Comparison of ENCODE assay signal across 14 mouse cellular contexts in the genomic region with DNA sequence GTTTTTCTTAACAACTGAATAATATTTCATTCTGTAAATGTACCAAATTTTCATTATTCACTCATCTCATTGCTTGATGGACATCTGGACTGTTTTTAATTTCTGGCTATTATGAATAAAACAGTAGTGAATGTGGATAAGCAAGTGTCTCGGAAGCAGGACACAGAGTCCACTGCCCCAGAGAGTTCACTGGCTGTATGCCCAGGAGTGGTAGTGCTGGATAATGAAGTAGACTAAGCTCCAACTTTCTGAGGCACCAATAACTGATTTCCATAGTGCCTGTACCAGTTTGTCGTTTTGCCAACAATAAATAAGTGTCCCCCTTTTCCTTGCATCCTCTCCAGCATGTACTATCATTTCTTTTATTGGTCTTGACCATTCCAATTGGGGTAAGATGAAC.
DNase-seq lines count a peak whose midpoint lies in the region; ATAC-seq and TF ChIP-seq lines count a peak whose summit lies in the region.
"Had no signal": no experiment of that assay in that cellular context is flagged by ENCODE, and none has a peak within 500 bp of the region (broad histone marks: within the 10 kb centered on the region; RNA-seq: fewer than 3 reads in every experiment).

No protein-coding gene starts in this region.

- H3K4me2 ChIP-seq in heart, postnatal 0 days (ENCODE audit: low read depth, low read length), result no peak overlapping the region
- no peak overlapping the region for H3K4me2 ChIP-seq in heart, embryonic 12.5 days
- no peak overlapping the region for H3K4me2 ChIP-seq in liver, embryonic 12.5 days
- H3K4me2 ChIP-seq: liver, embryonic 13.5 days; neural tube, embryonic 15.5 days had no signal

- no peak for TF ChIP-seq EP300 in heart, postnatal 0 days (IDR thresholded peaks at IDR 0.05; ENCODE audit: low read depth)

- H3K9me3 ChIP-seq in heart, postnatal 0 days (replicated peaks; ENCODE audit: control insufficient read depth, low read length), result 0 out of 2 replicates have a peak, but pooled peaks cover 14% of the 10 kb centered on the region
- peaks cover 6% of the 10 kb centered on the region; the same call in 1 of the 2 replicates for H3K9me3 ChIP-seq in heart, embryonic 12.5 days (replicated peaks)
- H3K9me3 ChIP-seq in liver, embryonic 12.5 days (replicated peaks), result no peaks in the 10 kb centered on the region
- H3K9me3 ChIP-seq: liver, embryonic 13.5 days; neural tube, embryonic 15.5 days had no signal

- WGBS in heart, postnatal 0 days, result 25% methylated on average over 2 of the region's 2 CpGs
- WGBS in heart, embryonic 12.5 days, result 56% methylated on average over 2 of the region's 2 CpGs
- WGBS in liver, adult 2 months, result 25% methylated on average over 2 of the region's 2 CpGs
- 76% methylated on average over 2 of the region's 2 CpGs for WGBS in liver, embryonic 12.5 days (ENCODE audit: insufficient replicate concordance)

- H3K36me3 ChIP-seq in heart, postnatal 0 days (replicated peaks; ENCODE audit: control insufficient read depth, insufficient read depth, low read length), result no peaks in the 10 kb centered on the region
- peaks cover 3% of the 10 kb centered on the region; the same call in 1 of the 2 replicates for H3K36me3 ChIP-seq in heart, embryonic 12.5 days
- no peaks in the 10 kb centered on the region for H3K36me3 ChIP-seq in liver, adult 2 months (ENCODE audit: control insufficient read depth, insufficient read depth, low read length)
- no peaks in the 10 kb centered on the region for H3K36me3 ChIP-seq in liver, embryonic 12.5 days
- H3K36me3 ChIP-seq: embryonic facial prominence, embryonic 10.5 days; liver, embryonic 13.5 days; neural tube, embryonic 15.5 days had no signal

- H3K4me3 ChIP-seq in heart, postnatal 0 days (ENCODE audit: low read depth, low read length), result no peak overlapping the region
- no peak overlapping the region for H3K4me3 ChIP-seq in heart, embryonic 12.5 days
- H3K4me3 ChIP-seq in liver, adult 2 months (ENCODE audit: insufficient read depth, low read depth, low read length), result no peak overlapping the region
- no peak overlapping the region for H3K4me3 ChIP-seq in liver, embryonic 12.5 days
- H3K4me3 ChIP-seq: embryonic facial prominence, embryonic 10.5 days; liver, embryonic 13.5 days; neural tube, embryonic 15.5 days had no signal

- no peak for TF ChIP-seq POLR2A in liver, adult 2 months (IDR thresholded peaks at IDR 0.05; ENCODE audit: extremely low read depth, insufficient read depth, low read length)

- no peaks in the 10 kb centered on the region for H3K27me3 ChIP-seq in heart, postnatal 0 days (ENCODE audit: control insufficient read depth, insufficient read depth, low read length)
- H3K27me3 ChIP-seq in heart, embryonic 12.5 days (replicated peaks), result no peaks in the 10 kb centered on the region
- no peaks in the 10 kb centered on the region for H3K27me3 ChIP-seq in liver, adult 2 months (ENCODE audit: control insufficient read depth, insufficient read depth, low read length)
- H3K27me3 ChIP-seq in liver, embryonic 12.5 days (replicated peaks), result no peaks in the 10 kb centered on the region
- H3K27me3 ChIP-seq: liver, embryonic 13.5 days; neural tube, embryonic 15.5 days had no signal

- H3K4me1 ChIP-seq in heart, postnatal 0 days (ENCODE audit: control insufficient read depth, insufficient read depth), result peaks cover 5% of the 10 kb centered on the region
- H3K4me1 ChIP-seq in heart, embryonic 12.5 days (replicated peaks), result peaks cover 4% of the 10 kb centered on the region
- peaks cover 2% of the 10 kb centered on the region for H3K4me1 ChIP-seq in liver, adult 2 months (ENCODE audit: control insufficient read depth, insufficient read depth, low read length)
- H3K4me1 ChIP-seq in liver, embryonic 12.5 days, result no peaks in the 10 kb centered on the region
- H3K4me1 ChIP-seq: embryonic facial prominence, embryonic 10.5 days; liver, embryonic 13.5 days; neural tube, embryonic 15.5 days had no signal

- no peak overlapping the region for H3K9ac ChIP-seq in heart, postnatal 0 days (replicated peaks; ENCODE audit: low read depth, low read length)
- no peak overlapping the region for H3K9ac ChIP-seq in heart, embryonic 12.5 days
- H3K9ac ChIP-seq in liver, adult 2 months (ENCODE audit: low read depth, low read length), result no peak overlapping the region
- H3K9ac ChIP-seq in liver, embryonic 12.5 days, result no peak overlapping the region
- H3K9ac ChIP-seq: liver, embryonic 13.5 days; neural tube, embryonic 15.5 days had no signal

- no peak for TF ChIP-seq CTCF in heart, postnatal 0 days (IDR thresholded peaks at IDR 0.05; ENCODE audit: low read depth)
- no peak for TF ChIP-seq CTCF in liver, adult 2 months (IDR thresholded peaks at IDR 0.05; ENCODE audit: low read depth, low read length)

- H3K27ac ChIP-seq in heart, postnatal 0 days (ENCODE audit: low read depth), result peak overlapping the region; percentile 34; the same call in 1 of the 2 replicates
- H3K27ac ChIP-seq in heart, embryonic 12.5 days (ENCODE audit: poor library complexity, severe bottlenecking), result no peak overlapping the region
- no peak overlapping the region for H3K27ac ChIP-seq in liver, adult 2 months (replicated peaks; ENCODE audit: insufficient read depth, low read depth, low read length)
- H3K27ac ChIP-seq in liver, embryonic 12.5 days, result no peak overlapping the region
- H3K27ac ChIP-seq: embryonic facial prominence, embryonic 10.5 days; liver, embryonic 13.5 days; neural tube, embryonic 15.5 days had no signal

- no peak for ATAC-seq in heart, postnatal 0 days (ENCODE audit: insufficient read depth, low read depth)
- ATAC-seq in heart, embryonic 12.5 days (ENCODE audit: insufficient number of reproducible peaks, low FRiP score), result no peak
- no peak for ATAC-seq in liver, embryonic 12.5 days

- peak; percentile 35 for DNase-seq in adrenal gland, postnatal 14 days
- no peak for DNase-seq in adrenal gland, adult 8-10 months
- peak; percentile 64 for DNase-seq in heart, postnatal 0 days (ENCODE audit: low spot score)
- DNase-seq in liver, adult 2 months (ENCODE audit: extremely low read depth, low read depth, low spot score), result peak; percentile 64
- peak; percentile 35 for DNase-seq in kidney, postnatal 10 days
- DNase-seq in ovary, postnatal 10 days (ENCODE audit: low spot score), result no peak
- DNase-seq: liver, embryonic 13.5 days; right cerebral cortex, adult 18-20 months; spleen, adult 18-20 months; thymus, postnatal 25 days had no signal

- no peaks in the 10 kb centered on the region for H3K79me2 ChIP-seq in liver, adult 2 months (ENCODE audit: control insufficient read depth, insufficient read depth, low read length)

Comparison
In these comparisons a context has a peak if more than half of its experiments do, and no peak if none do; other contexts are left out.
1. DNase-seq: peak in adrenal gland, postnatal 14 days (single experiment), heart, postnatal 0 days (single experiment), liver, adult 2 months (single experiment) and kidney, postnatal 10 days (single experiment); none in adrenal gland, adult 8-10 months (single experiment) and ovary, postnatal 10 days (single experiment).